Mouse (Mus musculus): Measurements from ENCODE around the gene Olfr70. TPM values are rescaled to one million over a fixed set of nuclear protein-coding genes. Genes with fewer than 3 reads are reported as not detected.

Gene Olfr70
- polyA plus RNA-seq, 1 experiment from 2014 or later, result not detected

GRCm38 (mm10) chr4:43653161-43654015 lies 47.2 kb downstream of the Olfr70 start, which contains the start of gene Spag8:
TSS of gene Spag8 (minus strand) at chr4:43653594.
- Histone ChIP-seq H3K27me3 (ENCODE audit: control insufficient read depth, insufficient read depth, low read length) (no peaks in the 10 kb centered on the region), H3K4me2 (ENCODE audit: low read depth, low read length) (peak within 1 kb of the TSS; percentile 31; the same call in 1 of the 2 replicates), H3K9me3 (ENCODE audit: control insufficient read depth, low read length) (no peaks in the 10 kb centered on the region), H3K36me3 (ENCODE audit: control insufficient read depth, insufficient read depth, low read length) (peaks cover 8% of the 10 kb centered on the region; the same call in 1 of the 2 replicates), H3K27ac (ENCODE audit: low read depth, low read length) (no peak within 1 kb of the TSS), H3K4me1 (ENCODE audit: control insufficient read depth, insufficient read depth, low read length) (no peaks in the 10 kb centered on the region; the same call in 1 of the 2 replicates), H3K4me3 (ENCODE audit: low read depth, low read length) (0 out of 2 replicates have a peak within 1 kb of the TSS, but pooled peaks have one; percentile 4), H3K9ac (replicated peaks; ENCODE audit: low read depth, low read length) (no peak within 1 kb of the TSS)
- WGBS, result 13% methylated on average over 24 of the region's 24 CpGs
- ATAC-seq (ENCODE audit: low read depth), result no peak

- Histone ChIP-seq H3K27ac (ENCODE audit: low read depth, low read length) (no peak overlapping the region), H3K9ac (replicated peaks; ENCODE audit: low read depth, low read length) (no peak overlapping the region), H3K4me3 (ENCODE audit: low read depth, low read length) (no peak overlapping the region), H3K4me1 (ENCODE audit: control insufficient read depth, insufficient read depth, low read length) (no peaks in the 10 kb centered on the region; the same call in 1 of the 2 replicates), H3K36me3 (ENCODE audit: control insufficient read depth, insufficient read depth, low read length) (peaks cover 8% of the 10 kb centered on the region; the same call in 1 of the 2 replicates), H3K4me2 (ENCODE audit: low read depth, low read length) (peak overlapping the region; percentile 31; the same call in 1 of the 2 replicates), H3K9me3 (ENCODE audit: control insufficient read depth, low read length) (no peaks in the 10 kb centered on the region), H3K27me3 (ENCODE audit: control insufficient read depth, insufficient read depth, low read length) (no peaks in the 10 kb centered on the region)
- WGBS, result 95% methylated on average over 4 of the region's 4 CpGs
- no peak for ATAC-seq (ENCODE audit: low read depth)
Observed at GRCm38 (mm10) chr4:43652726-43653125, 47.9 kb downstream of the Olfr70 start.

GRCm38 (mm10) chr4:43649783-43650182 lies 50.8 kb downstream of the Olfr70 start:
- Histone ChIP-seq H3K36me3 (ENCODE audit: control insufficient read depth, insufficient read depth, low read length) (peaks cover 8% of the 10 kb centered on the region; the same call in 1 of the 2 replicates), H3K4me1 (ENCODE audit: control insufficient read depth, insufficient read depth, low read length) (no peaks in the 10 kb centered on the region; the same call in 1 of the 2 replicates), H3K27ac (ENCODE audit: low read depth, low read length) (no peak overlapping the region), H3K27me3 (ENCODE audit: control insufficient read depth, insufficient read depth, low read length) (no peaks in the 10 kb centered on the region), H3K9me3 (ENCODE audit: control insufficient read depth, low read length) (no peaks in the 10 kb centered on the region), H3K4me3 (ENCODE audit: low read depth, low read length) (no peak overlapping the region), H3K4me2 (ENCODE audit: low read depth, low read length) (no peak overlapping the region), H3K9ac (replicated peaks; ENCODE audit: low read depth, low read length) (no peak overlapping the region)
- no peak for ATAC-seq (ENCODE audit: low read depth)
- 95% methylated on average over 3 of the region's 3 CpGs for WGBS

Other genes starting within 250 kb of the Olfr70 start
- gene Cd72, start 246.2 kb downstream of the Olfr70 start, polyA plus RNA-seq (2014; fragmentation: Nextera tagmentation; extraction: Ambion mirVana), result 6.6 and 7.4 TPM in 2 replicates
- not detected in 2 replicates for gene Sit1, start 217.1 kb downstream of the Olfr70 start, polyA plus RNA-seq (2014; fragmentation: Nextera tagmentation; extraction: Ambion mirVana)
- gene Ccdc107, start 207.9 kb downstream of the Olfr70 start, polyA plus RNA-seq (2014; fragmentation: Nextera tagmentation; extraction: Ambion mirVana), result 81.4 and 87.2 TPM in 2 replicates
- 3.6 and 6.2 TPM in 2 replicates for gene Arhgef39, start 201.1 kb downstream of the Olfr70 start, polyA plus RNA-seq (2014; fragmentation: Nextera tagmentation; extraction: Ambion mirVana)
- gene Car9, start 193.8 kb downstream of the Olfr70 start, polyA plus RNA-seq (2014; fragmentation: Nextera tagmentation; extraction: Ambion mirVana), result not detected in 2 replicates
- 7.2 and 13.3 TPM in 2 replicates for gene Tpm2, start 177.0 kb downstream of the Olfr70 start, polyA plus RNA-seq (2014; fragmentation: Nextera tagmentation; extraction: Ambion mirVana)
- 86.2 and 92.8 TPM in 2 replicates for gene Creb3, start 138.5 kb downstream of the Olfr70 start, polyA plus RNA-seq (2014; fragmentation: Nextera tagmentation; extraction: Ambion mirVana)
- gene Tln1, start 138.1 kb downstream of the Olfr70 start, polyA plus RNA-seq (2014; fragmentation: Nextera tagmentation; extraction: Ambion mirVana), result 48.8 and 57.8 TPM in 2 replicates
- 24.1 and 28.2 TPM in 2 replicates for gene Rgp1, start 122.1 kb downstream of the Olfr70 start, polyA plus RNA-seq (2014; fragmentation: Nextera tagmentation; extraction: Ambion mirVana)
- gene Gba2, start 121.9 kb downstream of the Olfr70 start, polyA plus RNA-seq (2014; fragmentation: Nextera tagmentation; extraction: Ambion mirVana), result 44.4 and 48.5 TPM in 2 replicates
- 1.9 TPM in 1 of 2 replicates, not detected in the other for gene Msmp, start 116.3 kb downstream of the Olfr70 start, polyA plus RNA-seq (2014; fragmentation: Nextera tagmentation; extraction: Ambion mirVana)
- 15.9 and 19.2 TPM in 2 replicates for gene Npr2, start 68.9 kb downstream of the Olfr70 start, polyA plus RNA-seq (2014; fragmentation: Nextera tagmentation; extraction: Ambion mirVana)
- 2.4 and 4.6 TPM in 2 replicates for gene Spag8, start 47.2 kb downstream of the Olfr70 start, polyA plus RNA-seq (2014; fragmentation: Nextera tagmentation; extraction: Ambion mirVana)
- gene Hint2, start 44.3 kb downstream of the Olfr70 start, polyA plus RNA-seq (2014; fragmentation: Nextera tagmentation; extraction: Ambion mirVana), result 67.1 and 73.9 TPM in 2 replicates
- gene Tmem8b, start 31.8 kb downstream of the Olfr70 start, polyA plus RNA-seq (2014; fragmentation: Nextera tagmentation; extraction: Ambion mirVana), result 11.4 and 13.3 TPM in 2 replicates
- gene Fam221b, start 31.7 kb downstream of the Olfr70 start, polyA plus RNA-seq (2014; fragmentation: Nextera tagmentation; extraction: Ambion mirVana), result 1.6 and 1.7 TPM in 2 replicates
- not detected in 2 replicates for gene Olfr71, start 9.4 kb upstream of the Olfr70 start, polyA plus RNA-seq (2014; fragmentation: Nextera tagmentation; extraction: Ambion mirVana)
- gene Hrct1, start 26.4 kb upstream of the Olfr70 start, polyA plus RNA-seq (2014; fragmentation: Nextera tagmentation; extraction: Ambion mirVana), result 0.19 and 0.24 TPM in 2 replicates
- 0.10 TPM in 1 of 2 replicates, not detected in the other for gene Spaar, start 29.2 kb upstream of the Olfr70 start, polyA plus RNA-seq (2014; fragmentation: Nextera tagmentation; extraction: Ambion mirVana)
- not detected in 2 replicates for gene Olfr159, start 70.2 kb upstream of the Olfr70 start, polyA plus RNA-seq (2014; fragmentation: Nextera tagmentation; extraction: Ambion mirVana)
- not detected in 2 replicates for gene Olfr156, start 123.1 kb upstream of the Olfr70 start, polyA plus RNA-seq (2014; fragmentation: Nextera tagmentation; extraction: Ambion mirVana)
- gene Olfr157, start 139.4 kb upstream of the Olfr70 start, polyA plus RNA-seq (2014; fragmentation: Nextera tagmentation; extraction: Ambion mirVana), result not detected in 2 replicates
- gene Olfr155, start 150.8 kb upstream of the Olfr70 start, polyA plus RNA-seq (2014; fragmentation: Nextera tagmentation; extraction: Ambion mirVana), result not detected in 2 replicates
- gene Reck, start 174.7 kb upstream of the Olfr70 start, polyA plus RNA-seq (2014; fragmentation: Nextera tagmentation; extraction: Ambion mirVana), result 6.3 and 9.2 TPM in 2 replicates